Mouse (Mus musculus) embryonic stem cell, embryonic (primary cell): ENCODE results near the gene Pwwp2b.

ENCODE experiments used
- CTCF ChIA-PET, 4 experiments: fragments of 300-600 bp in 2 of 4; fragments of 350-600 bp in 2 of 4; sonication (Branson Sonifier 250); formaldehyde crosslinking; loops; one replicate each; lab custom pipeline; 2022; ENCODE audit warnings: inconsistent platforms in 2 of 4; lab: Charles Lee
- POLR2A ChIA-PET, 4 experiments: fragments of 300-600 bp in 2 of 4; fragments of 350-600 bp in 2 of 4; sonication (Branson Sonifier 250); formaldehyde crosslinking; loops; one replicate each; lab custom pipeline; 2022; ENCODE audit warnings: antibody characterized with exemption in 4 of 4, inconsistent platforms in 1 of 4; lab: Charles Lee

The Pwwp2b gene

DNA sequence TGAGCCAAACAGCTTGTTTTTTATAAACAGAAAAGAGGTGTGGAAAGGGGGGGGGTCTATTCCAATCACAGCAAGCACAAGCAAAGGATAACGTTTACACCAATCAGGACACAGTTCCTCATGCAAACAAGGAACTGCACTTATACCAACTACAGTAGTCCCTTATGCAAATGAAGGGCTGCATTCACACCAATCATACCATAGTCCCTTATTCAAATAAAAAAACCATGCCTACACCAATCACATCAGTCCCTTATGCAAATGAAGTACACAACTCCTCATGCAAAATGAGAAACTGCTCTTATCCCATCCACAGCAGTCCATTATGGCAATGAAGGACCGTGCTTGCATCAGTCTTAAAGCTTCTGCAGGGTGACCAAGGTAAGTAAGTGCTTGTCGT is 66.4 kb downstream of the Pwwp2b start:
- CTCF ChIA-PET = interaction anchor here in 1 of 4 experiments (0.6 kb wide), 1 partner anchor 15 kb away, joined by 4 read pairs; no protein-coding TSS in a partner anchor
- POLR2A ChIA-PET = interaction anchor here in 1 of 4 experiments (1.1 kb wide), 2 partner anchors 10 to 11 kb away, joined by 3 to 4 read pairs; no protein-coding TSS in a partner anchor

DNA sequence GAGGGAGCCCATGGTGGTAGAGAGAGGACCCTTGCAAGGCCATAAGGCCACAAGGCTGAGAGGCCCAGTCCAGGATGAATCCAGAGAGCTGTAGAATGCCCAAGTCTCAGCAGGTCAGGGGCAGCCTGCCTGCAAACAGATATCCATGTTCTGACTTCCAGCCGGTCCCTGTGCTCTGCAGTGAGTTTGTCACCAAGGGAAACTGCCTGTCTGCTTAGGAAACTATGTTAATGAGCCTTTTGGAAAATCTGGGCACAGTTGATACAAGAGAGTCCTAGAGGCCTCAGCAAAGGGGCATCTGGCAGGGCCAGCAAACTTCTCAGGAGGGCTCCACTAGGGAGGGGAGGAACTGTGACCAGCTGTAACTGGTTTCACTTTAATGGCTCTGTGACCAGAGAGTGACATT is 70.7 kb downstream of the Pwwp2b start:
- ChIA-PET CTCF (no interaction called here), POLR2A (interaction anchor here in 2 of 4 experiments (0.6 to 1.7 kb wide), 2 partner anchors 45 to 141 kb away, joined by 3 read pairs; no protein-coding TSS in a partner anchor)
